ENCODE assay signal across 23 mouse cellular contexts in genomic region chr9:115600826-115601225, GRCm38 (mm10).
A peak's percentile ranks its signal among the peaks of the same experiment; 100 is the strongest.
DNase-seq lines count a peak whose midpoint lies in the region; ATAC-seq and TF ChIP-seq lines count a peak whose summit lies in the region.
"Had no signal": no experiment of that assay in that cellular context is flagged by ENCODE, and none has a peak within 500 bp of the region (broad histone marks: within the 10 kb centered on the region; RNA-seq: fewer than 3 reads in every experiment).

No protein-coding gene starts in this region.

- 82% methylated on average over 2 of the region's 2 CpGs for WGBS in midbrain, embryonic 11.5 days
- 92% methylated on average over 2 of the region's 2 CpGs for WGBS in midbrain, embryonic 15.5 days
- WGBS in heart, adult 2 months: 77% methylated on average over 2 of the region's 2 CpGs

- ATAC-seq in midbrain, embryonic 11.5 days (ENCODE audit: low FRiP score): no peak
- no peak for ATAC-seq in midbrain, embryonic 15.5 days (replicated peaks)
- ATAC-seq: activated CD4-positive, CD25-positive, alpha-beta regulatory T cell, adult 4 months; CD4-positive, CD25-positive, alpha-beta regulatory T cell, adult 4 months; Patski had no signal

- TF ChIP-seq EP300 in heart, adult 2 months (IDR thresholded peaks at IDR 0.05; ENCODE audit: insufficient read depth, low read depth, low read length): no peak

- no peak for TF ChIP-seq CTCF in heart, adult 2 months (IDR thresholded peaks at IDR 0.05)

- no peaks in the 10 kb centered on the region for H3K27me3 ChIP-seq in midbrain, embryonic 11.5 days (ENCODE audit: control insufficient read depth, insufficient read depth, low read length)
- H3K27me3 ChIP-seq in midbrain, embryonic 15.5 days (replicated peaks): no peaks in the 10 kb centered on the region
- no peaks in the 10 kb centered on the region for H3K27me3 ChIP-seq in heart, adult 2 months (ENCODE audit: control insufficient read depth, insufficient read depth, low read length)
- H3K27me3 ChIP-seq: CH12.LX, Patski had no signal

- H3K9me3 ChIP-seq in midbrain, embryonic 11.5 days (ENCODE audit: control insufficient read depth, low read length): no peaks in the 10 kb centered on the region
- H3K9me3 ChIP-seq in midbrain, embryonic 15.5 days: no peaks in the 10 kb centered on the region
- no peaks in the 10 kb centered on the region for H3K9me3 ChIP-seq in ES-E14 (ENCODE audit: control insufficient read depth, insufficient read depth, low read depth, low read length)

- peaks cover 5% of the 10 kb centered on the region; the same call in 1 of the 2 replicates for H3K4me1 ChIP-seq in midbrain, embryonic 11.5 days (ENCODE audit: control insufficient read depth, insufficient read depth, low read length)
- H3K4me1 ChIP-seq in midbrain, embryonic 15.5 days: peaks cover 11% of the 10 kb centered on the region
- peaks cover 0 to 8% of the 10 kb centered on the region in 2 experiments; a peak in 1 of 4 replicates for H3K4me1 ChIP-seq in ES-E14 (ENCODE audit: control insufficient read depth in 2 of 2, insufficient read depth in 2 of 2, low read length in 2 of 2, poor library complexity in 1 of 2)
- H3K4me1 ChIP-seq in heart, adult 2 months (ENCODE audit: control insufficient read depth, insufficient read depth, low read length): no peaks in the 10 kb centered on the region

- TF ChIP-seq POLR2A in heart, adult 2 months (IDR thresholded peaks at IDR 0.05; ENCODE audit: insufficient read depth, low read depth, low read length): no peak

- peak; percentile 61 for DNase-seq in midbrain, embryonic 11.5 days (ENCODE audit: low spot score, missing footprints)
- DNase-seq in ES-E14 (ENCODE audit: low read depth, low spot score): peak; percentile 9
- DNase-seq in ZHBTc4 (ENCODE audit: low read depth, low spot score): peak; percentile 55
- no peak for DNase-seq in embryo, embryonic 10.5 days (ENCODE audit: low spot score)
- DNase-seq in heart, adult 2 months: no peak
- DNase-seq: adrenal gland, adult 2 months; adrenal gland, adult 8-10 months; adrenal gland, postnatal 10 days; adrenal gland, postnatal 14 days; adrenal gland, postnatal 25 days; adrenal gland, postnatal 36 days; B cell, adult 2 months; cerebellum, adult 11 months; cerebellum, adult 11-12 months; cerebellum, adult 18-20 months; cerebellum, adult 2 months; cerebellum, adult 8-10 months had no signal

- no peaks in the 10 kb centered on the region for H3K36me3 ChIP-seq in midbrain, embryonic 11.5 days (ENCODE audit: control insufficient read depth, insufficient read depth, low read length)
- H3K36me3 ChIP-seq in midbrain, embryonic 15.5 days (replicated peaks): no peaks in the 10 kb centered on the region
- no peaks in the 10 kb centered on the region for H3K36me3 ChIP-seq in ES-E14 (ENCODE audit: control insufficient read depth, insufficient read depth, low read length, poor library complexity, severe bottlenecking)
- no peaks in the 10 kb centered on the region for H3K36me3 ChIP-seq in heart, adult 2 months (ENCODE audit: control insufficient read depth, insufficient read depth, low read length)
- H3K36me3 ChIP-seq: G1E had no signal

- H3K27ac ChIP-seq in midbrain, embryonic 11.5 days (ENCODE audit: low read depth, low read length): no peak overlapping the region
- H3K27ac ChIP-seq in midbrain, embryonic 15.5 days: no peak overlapping the region
- no peak overlapping the region for H3K27ac ChIP-seq in ES-E14 (ENCODE audit: insufficient read depth, low read depth, low read length, poor library complexity, severe bottlenecking)
- no peak overlapping the region for H3K27ac ChIP-seq in heart, adult 2 months

- no peaks in the 10 kb centered on the region for H3K79me2 ChIP-seq in heart, adult 2 months (replicated peaks; ENCODE audit: control insufficient read depth, insufficient read depth, low read length)

- H3K4me3 ChIP-seq in midbrain, embryonic 11.5 days (ENCODE audit: low read depth, low read length): no peak overlapping the region
- H3K4me3 ChIP-seq in midbrain, embryonic 15.5 days: no peak overlapping the region
- H3K4me3 ChIP-seq in ES-E14 (ENCODE audit: insufficient read depth in 1 of 2, low read depth in 1 of 2, low read length in 2 of 2, poor library complexity in 1 of 2, severe bottlenecking in 1 of 2): no peak overlapping the region
- H3K4me3 ChIP-seq in heart, adult 2 months: no peak overlapping the region

- intact Hi-C loops in heart, adult 2 months (cut with DNase I): no loop called here

- no peak overlapping the region for H3K4me2 ChIP-seq in midbrain, embryonic 11.5 days
- H3K4me2 ChIP-seq in midbrain, embryonic 15.5 days: no peak overlapping the region

- in situ Hi-C loops in ES-E14 (cut with MboI; ENCODE audit: low sequenced_read_pairs in 2 of 2, unreplicated experiment in 2 of 2): no loop called here

- H3K9ac ChIP-seq in midbrain, embryonic 11.5 days (ENCODE audit: low read length): no peak overlapping the region
- no peak overlapping the region for H3K9ac ChIP-seq in midbrain, embryonic 15.5 days
- no peak overlapping the region for H3K9ac ChIP-seq in ES-E14 (ENCODE audit: insufficient read depth, low read depth, low read length, poor library complexity, severe bottlenecking)
- no peak overlapping the region for H3K9ac ChIP-seq in heart, adult 2 months (ENCODE audit: low read depth, low read length)

TF ChIP-seq in ES-E14, 5 proteins besides CTCF, POLR2A, EP300 and RAD21:
- TF ChIP-seq HCFC1 (IDR thresholded peaks at IDR 0.05; ENCODE audit: borderline replicate concordance, insufficient read depth, low read length) (no peak), ZC3H11A (IDR thresholded peaks at IDR 0.05; ENCODE audit: borderline replicate concordance, low read depth, low read length) (no peak), CHD2 (IDR thresholded peaks at IDR 0.05; ENCODE audit: low read depth, low read length) (no peak), MAFK (IDR thresholded peaks at IDR 0.05; ENCODE audit: insufficient read depth, low read depth, low read length) (no peak), ZNF384 (IDR thresholded peaks at IDR 0.05; ENCODE audit: low read depth, low read length) (no peak)

Comparison
In these comparisons a context has a peak if more than half of its experiments do, and no peak if none do; other contexts are left out.
1. DNase-seq: peak in midbrain, embryonic 11.5 days (single experiment), ES-E14 (single experiment) and ZHBTc4 (single experiment); none in embryo, embryonic 10.5 days (single experiment) and heart, adult 2 months (0 of 2).